Mouse (Mus musculus) layer of hippocampus, adult 18-20 months (tissue): ENCODE measurements around the gene Foxg1. TPM values are rescaled to one million over a fixed set of nuclear protein-coding genes. Genes with fewer than 3 reads are reported as not detected.

Experiments
- DNase-seq, 2 experiments: peaks; one replicate each; pipeline ENCODE4 v3.0.0; 2022; ENCODE audit warnings: low spot score in 2 of 2
- long read RNA-seq: library from polyadenylated mRNA; stranded (forward); transcript quantifications from one replicate; pipeline ENCODE4 v2.0.0, GENCODE M21; 2021
- total RNA-seq, 2 experiments: library from RNA; stranded (reverse); gene quantifications; 2 replicates each; pipeline ENCODE4 v1.2.3; 2021

Foxg1 gene
- 100 to 1,000 TPM; 147 to 152 TPM for total RNA-seq
- long read RNA-seq, transcript Foxg1-201 (2 exons, 2,941 nt), result minor isoform, 5 of 131 reads
- long read RNA-seq, transcript Foxg1-204 (1 exons, 3,973 nt), result major isoform, 122 of 131 reads
- long read RNA-seq, partial matches to known transcripts, result 0 of 131 reads
- long read RNA-seq, other reads (novel, unspliced or antisense), result 4 of 131 reads

DNA sequence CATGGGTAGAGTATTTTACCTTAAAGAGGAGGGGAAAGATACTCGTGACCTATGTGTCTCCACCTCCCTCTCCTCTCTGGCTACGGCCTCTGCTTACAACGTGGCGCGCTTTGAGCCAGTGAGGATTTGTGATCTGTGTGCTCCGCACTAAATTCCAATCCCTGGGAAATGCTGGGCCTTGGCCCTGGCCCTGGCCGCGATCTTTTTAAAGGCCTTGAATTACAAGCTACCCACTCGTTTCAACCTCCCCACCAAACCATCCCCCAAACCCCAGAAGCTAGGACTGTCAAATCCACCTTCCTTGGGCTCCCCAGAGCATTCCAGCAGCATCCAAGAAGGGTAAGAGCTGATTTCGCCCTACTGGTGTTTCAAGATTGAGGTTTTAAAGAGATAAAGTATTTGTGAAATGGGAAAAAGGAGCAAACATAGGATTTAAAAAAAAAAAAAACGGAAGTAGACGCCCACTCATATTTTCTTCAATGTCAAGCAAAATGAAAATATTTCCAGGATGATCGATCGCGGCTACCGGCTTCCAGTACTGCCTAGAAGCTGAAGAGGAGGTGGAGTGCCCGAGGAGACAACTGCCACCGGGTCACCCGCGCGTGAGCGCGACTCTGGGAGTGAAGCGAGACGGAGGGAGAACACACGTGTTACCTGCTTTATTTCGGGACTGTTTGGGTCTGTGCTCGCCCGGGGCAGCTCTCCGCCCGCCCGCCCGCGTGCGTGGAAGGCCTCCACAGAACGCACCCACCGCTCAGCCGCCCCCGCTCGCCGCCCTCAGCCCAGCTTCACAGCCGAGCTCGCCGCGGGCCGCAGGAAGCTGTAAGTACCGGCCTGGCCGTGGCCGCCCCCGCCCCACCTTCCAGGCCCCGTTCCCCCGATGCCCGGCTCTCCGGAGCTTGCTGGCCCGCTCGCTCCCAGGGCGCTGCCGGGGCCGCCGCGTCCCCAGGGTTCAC, at the start of gene Foxg1:
TSS of gene Foxg1 (plus strand) at position 96 of the 956 bp plus-strand sequence.
- peak in 1 of 2 experiments; percentile 76 for DNase-seq

DNA sequence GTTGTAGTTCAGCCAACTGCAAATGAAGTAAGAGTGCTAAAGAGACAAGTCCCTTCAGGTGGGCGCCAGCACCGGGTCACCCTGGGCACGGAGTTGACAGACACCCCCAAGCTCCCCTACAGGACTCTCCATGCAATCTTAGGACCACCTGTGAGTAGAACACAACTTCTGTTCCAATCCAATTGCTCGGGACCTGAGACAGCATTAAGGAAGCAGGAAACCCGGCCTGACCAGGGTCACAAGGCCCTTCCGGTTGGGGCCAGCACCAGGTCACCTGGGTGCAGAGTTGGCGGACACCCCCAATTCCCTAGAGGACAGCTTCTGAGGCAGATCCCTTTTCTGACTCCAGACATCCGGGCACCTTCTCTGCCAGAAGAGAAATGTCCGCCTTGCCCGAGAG, 32.8 kb upstream of the Foxg1 start:
- DNase-seq, result no peak

DNA sequence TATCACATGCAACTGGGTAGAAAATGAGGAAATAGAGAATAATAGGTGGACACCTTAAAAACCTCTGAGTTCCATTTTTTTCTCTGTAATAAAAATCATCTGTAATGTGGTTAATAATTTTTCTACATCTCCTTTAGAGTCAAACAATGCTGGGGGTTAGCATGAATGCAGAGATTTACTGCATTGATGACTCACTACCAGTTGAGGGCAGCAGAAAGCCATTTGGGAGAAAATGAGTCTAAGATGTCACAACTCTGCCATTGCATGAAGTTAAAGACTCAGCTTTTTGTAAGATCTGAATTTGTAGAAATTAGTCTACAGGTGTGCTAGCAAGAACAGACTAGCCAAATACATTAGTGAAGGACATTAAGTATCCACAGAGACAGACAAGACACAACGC, 13.5 kb upstream of the Foxg1 start:
- peak in 1 of 2 experiments; percentile 59 for DNase-seq

DNA sequence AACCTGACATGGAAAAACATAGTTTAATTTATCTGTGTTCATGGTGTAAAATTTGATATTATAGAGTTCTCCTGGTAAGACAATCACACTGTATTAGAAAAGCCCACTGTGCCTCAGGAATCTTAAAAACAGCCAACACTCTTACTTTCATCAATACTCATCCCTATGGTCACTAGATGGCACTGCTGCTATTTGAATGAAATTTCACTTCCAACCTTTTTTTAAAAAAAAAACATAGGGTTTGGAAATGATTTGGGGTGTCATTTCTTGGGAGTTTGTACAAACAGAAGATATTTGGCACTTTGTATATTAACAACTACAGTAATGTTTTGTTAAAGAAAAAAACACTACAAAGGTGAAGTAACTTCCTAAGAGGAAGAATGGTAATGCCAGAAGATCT, 10.3 kb upstream of the Foxg1 start:
- peak in 1 of 2 experiments; percentile 78 for DNase-seq

DNA sequence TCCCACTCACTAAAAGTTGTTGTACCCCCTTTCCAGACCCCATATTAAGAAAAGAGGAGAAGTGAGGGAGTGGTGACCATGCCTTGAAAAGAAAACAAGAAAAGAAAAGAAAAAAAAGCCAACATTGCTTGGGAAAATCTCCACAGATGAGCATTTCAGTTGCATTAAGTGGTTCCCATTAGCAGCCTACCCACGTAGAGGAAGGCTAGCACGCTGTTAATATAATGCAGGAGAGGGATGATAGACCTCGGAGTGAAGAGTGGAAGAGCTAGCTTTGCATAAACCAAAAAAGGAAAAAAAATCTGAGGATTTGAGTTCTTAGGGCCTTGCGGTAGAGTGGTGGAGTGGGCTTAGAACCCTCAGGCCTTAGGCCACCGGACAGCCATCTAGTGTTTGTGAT, 9.3 kb upstream of the Foxg1 start:
- DNase-seq, result no peak

DNA sequence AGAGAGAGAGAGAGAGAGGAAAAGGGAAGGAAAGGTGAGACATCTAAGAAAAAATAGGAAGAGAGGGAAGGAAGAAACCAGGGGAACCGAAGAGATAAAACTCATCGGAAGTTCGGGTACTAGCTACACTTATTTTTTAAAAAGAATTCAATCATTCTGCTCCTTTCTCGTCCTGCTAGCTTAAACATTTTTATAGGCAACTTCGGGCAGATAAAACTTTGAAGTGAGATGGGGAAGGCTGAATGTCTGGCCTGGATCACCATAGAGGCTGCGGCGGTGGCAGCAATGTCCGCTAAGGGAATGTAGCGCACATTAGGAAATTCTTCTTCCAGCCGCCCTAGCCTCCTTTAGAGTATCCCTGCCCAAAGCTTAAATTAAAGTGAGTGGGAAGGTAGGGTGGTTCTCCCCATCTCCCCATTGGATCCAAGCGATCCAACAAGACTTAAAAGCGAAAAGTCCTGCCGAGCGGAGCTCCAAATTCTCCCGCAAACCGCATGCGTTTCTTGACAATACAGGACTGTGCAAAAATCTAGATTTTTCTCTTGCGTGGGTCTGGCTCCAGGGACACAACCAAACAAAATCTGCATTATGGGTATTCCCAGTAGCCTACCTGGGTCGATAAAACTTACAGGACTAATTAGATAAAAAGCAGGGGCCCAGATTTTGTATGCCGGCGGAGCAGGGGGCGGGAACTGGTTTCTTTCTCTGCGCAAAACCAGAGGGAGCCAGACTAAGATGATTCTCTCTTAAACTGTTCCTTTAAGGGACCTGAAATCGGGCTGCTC, 8.4 kb upstream of the Foxg1 start:
- peak in 1 of 2 experiments; percentile 41 for DNase-seq

DNA sequence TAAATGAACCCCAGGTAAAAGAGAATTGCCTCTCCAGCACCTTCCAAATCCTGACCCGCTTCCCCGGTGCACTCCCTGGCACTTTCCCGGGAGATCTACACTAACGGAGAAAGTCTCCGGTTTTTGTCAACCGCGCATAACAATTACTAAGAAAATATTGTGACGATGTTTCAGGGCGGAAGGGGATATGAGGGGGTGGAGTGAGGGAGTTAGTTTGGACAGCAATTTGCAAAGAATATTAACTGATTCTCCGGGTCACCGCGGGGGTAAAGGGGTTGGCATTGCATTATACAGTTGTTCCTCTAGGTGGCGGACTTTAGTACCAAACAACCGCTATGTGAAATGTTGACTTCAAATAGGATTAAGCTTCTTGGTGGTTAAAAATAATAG, 7.9 kb upstream of the Foxg1 start:
- DNase-seq, result peak in 1 of 2 experiments; percentile 78

DNA sequence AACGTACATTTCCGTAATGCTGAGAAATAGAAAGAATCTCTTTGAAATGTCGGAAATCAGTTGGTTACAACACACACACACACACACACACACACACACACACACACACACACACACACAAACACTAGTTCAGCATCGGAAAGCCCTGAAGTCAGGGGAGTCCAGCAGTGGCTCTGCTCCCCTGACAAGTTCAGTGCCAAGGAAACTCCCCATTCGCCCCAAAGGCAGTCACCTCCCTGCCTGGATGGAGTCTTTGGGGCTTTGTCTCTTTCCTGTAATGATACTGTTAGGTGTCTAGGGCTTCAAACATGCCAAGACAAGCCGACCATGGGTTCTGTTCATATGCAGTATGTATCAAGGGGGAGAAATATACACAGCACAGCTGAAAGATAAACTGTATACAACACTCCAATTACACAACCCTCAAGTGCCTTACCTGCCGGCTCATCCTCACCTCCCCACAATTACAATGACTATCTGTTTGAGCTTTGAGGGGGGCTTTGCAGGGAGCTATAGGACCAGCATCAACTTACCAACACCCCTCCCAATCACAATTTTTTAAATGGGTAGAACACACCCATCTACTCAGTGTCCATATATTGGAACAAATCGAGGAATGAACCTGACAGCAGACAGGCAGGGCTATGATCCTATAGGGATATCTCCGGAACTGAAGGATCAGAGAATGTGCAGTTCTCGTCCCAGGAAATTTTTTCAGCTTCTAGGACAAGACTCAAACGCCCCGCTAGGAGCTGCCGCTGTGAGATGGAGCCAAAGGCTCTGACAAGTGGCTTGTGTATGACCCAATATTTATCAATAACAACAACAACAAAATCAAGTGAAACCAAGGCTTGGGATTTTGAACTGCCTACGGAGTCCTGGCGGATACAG, 6.8 kb upstream of the Foxg1 start:
- DNase-seq, result peak in 1 of 2 experiments; percentile 47

DNA sequence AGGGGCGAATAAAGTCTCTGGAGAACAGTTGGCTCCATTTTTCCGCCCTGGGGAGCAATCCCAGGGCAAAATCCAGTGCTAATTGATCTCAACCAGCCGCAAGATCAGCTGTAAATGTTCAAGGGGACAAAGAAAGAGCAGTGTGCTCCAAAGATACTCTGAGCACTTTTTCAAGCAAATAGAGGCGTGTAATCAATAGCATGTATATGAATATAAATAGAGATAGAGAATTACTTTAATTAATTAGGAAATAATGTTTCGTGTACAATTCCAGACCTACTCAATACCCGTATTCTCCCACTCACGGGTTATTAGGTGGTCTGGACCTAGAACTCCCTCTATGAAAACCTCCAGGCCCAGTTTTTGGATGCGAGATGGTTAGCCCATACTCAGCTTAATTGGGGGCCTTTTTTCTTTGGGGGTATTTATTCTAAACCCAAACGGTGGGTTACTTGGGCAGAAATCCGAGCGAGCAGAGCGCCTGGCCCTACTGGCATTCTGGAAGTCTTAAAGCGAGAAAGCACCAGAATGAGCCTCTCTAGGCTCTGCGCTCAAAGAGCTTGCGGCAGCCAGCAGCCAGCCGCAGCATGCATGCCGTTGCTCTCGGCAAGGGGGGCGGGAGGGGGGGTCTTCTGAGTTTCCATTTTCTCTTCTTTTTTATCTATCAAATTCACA, 6.0 kb upstream of the Foxg1 start:
- DNase-seq, result peak in 1 of 2 experiments; percentile 44

DNA sequence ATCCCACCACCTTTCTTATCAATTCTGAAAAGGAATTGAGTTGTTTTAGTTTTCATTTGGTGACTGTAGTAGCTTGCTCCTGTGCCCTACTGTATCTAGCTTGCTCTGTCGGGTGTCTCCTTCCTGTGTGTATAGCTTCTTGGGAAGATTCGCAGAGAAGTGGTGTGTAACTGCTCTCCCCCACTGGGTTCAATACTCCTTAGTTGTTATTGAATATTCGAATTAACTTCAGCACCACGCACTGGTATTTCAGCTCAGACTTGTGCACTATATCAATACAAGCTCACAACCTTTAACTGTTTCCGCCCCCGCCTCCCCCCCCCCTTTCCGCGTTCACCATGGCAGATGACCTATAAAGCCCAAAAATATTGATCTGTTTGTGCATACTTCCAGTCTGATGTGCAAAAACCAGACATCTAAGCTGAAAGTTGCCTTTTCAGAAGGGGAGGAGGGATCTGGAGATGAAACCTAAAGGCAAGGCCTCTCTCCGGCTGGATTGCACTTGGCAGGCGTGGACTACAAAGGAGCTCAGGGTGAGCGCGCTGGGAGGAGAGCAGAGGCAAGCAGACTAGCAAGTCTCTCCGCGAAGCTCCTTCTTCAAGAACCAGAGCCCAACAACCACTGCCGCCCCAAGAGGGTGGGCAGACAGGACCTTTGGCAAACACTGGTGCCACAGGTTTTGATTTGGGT, 5.0 kb upstream of the Foxg1 start:
- peak in 1 of 2 experiments; percentile 74 for DNase-seq

DNA sequence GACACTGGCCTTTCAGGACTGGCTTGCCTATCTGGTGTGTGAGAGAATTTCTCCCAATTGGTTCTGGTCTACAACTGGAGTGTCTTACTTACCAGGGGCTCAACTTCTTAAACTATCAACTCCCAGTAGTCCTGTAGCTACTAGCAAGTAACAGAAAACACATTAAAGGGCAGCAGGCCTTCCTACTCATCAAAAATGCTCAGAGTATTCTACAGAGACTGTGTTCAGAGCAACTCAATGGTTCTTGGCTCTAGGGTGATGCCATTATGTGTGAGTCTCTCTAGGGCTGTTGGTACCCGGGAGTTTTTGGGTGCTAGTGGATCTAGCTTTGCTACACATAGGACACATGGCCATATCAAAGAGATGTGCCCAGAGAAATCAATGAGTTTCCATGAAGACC, 3.5 kb upstream of the Foxg1 start:
- DNase-seq, result peak in 1 of 2 experiments; percentile 55

DNA sequence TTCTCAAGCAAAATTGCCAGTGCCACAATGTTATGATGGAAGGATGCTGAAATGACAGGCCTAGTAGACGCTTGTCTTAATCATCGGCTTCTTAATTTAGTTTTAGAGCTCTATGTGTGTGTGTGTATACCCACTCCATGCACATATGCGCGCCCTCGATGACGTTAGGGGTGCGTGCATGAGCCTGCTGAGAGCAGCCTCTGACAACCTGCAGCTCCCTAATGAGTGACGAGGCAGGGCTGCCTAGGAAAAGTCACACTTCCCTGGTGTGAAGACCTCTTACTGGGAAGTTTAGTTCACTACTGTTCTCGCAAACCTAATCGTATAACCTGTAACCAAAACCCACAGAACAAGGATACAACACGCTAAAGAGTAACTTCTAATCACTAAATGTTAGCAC, 3.0 kb upstream of the Foxg1 start:
- DNase-seq, result peak in 1 of 2 experiments; percentile 68

DNA sequence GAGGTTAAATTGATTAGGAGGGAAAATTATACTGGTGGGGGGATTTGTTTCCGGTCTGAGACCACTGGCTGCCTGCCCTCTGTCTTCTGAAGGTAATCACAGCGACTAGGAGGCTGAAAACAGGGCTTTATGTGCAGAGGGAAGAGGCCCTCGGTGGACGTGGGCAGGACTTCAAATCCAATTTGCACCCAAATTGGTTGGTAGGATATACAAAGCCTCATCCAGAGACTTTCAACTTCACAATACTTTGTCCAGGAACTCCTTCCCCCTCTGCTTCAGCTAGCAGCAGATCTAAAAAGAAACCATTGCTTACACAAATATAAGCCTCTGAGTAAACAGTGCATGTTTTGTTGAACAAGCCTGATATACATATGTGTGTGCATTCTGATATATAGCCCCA, 2.0 kb upstream of the Foxg1 start:
- DNase-seq, result no peak

DNA sequence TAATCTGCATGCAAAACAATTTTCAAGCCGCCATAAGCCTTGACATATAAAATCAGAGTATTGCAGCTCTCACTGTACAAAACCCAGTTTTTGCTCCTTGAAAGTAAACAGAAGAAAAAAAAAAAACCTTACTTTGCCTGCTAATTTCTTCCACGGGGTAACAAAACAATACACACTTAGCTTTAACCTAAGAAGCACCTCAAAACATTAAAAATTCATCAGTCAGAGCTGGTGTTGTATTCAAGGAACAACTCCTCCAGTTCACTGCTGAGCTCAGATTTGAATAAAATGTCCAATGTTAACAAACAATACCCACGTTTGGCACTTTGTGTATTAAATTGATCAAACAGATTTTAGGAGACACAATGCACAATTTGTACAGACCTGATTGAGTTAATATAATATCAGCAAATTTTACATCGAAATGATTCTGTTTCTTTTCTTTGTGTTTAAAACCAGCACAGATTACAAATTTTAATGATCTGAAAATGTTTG, 1.4 kb upstream of the Foxg1 start:
- no peak for DNase-seq

DNA sequence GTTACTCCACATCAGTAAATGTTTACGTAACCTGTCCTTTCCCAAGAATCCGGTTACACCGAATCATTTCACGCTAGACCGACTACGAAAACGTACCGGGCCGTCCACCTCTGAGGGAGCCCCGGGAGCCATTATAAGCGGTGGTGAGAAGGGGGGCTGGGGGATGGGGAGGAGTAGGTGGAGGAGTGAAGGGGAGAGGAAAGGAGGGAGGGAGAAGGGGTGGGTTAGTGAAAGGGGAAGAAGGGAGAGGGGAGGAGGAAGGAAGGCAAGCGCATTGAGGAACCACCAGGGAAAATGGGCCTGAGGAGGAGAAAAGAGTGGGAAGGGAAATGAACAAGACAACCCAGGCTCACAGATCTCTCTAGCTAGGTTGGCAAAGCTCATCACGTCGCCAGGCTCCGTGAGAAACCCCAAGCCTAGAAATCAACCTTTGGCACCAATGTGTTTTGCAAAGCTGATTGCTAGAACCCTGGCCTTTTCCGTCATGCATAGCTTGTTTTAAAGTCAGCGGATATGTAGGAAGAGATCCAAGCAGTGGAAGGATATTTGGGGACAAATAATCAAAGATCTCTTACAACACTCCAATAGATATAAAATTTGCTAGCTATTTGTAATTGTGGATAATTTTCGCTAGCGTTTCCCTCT, 617 bp upstream of the Foxg1 start:
- DNase-seq, result peak in 1 of 2 experiments; percentile 67

DNA sequence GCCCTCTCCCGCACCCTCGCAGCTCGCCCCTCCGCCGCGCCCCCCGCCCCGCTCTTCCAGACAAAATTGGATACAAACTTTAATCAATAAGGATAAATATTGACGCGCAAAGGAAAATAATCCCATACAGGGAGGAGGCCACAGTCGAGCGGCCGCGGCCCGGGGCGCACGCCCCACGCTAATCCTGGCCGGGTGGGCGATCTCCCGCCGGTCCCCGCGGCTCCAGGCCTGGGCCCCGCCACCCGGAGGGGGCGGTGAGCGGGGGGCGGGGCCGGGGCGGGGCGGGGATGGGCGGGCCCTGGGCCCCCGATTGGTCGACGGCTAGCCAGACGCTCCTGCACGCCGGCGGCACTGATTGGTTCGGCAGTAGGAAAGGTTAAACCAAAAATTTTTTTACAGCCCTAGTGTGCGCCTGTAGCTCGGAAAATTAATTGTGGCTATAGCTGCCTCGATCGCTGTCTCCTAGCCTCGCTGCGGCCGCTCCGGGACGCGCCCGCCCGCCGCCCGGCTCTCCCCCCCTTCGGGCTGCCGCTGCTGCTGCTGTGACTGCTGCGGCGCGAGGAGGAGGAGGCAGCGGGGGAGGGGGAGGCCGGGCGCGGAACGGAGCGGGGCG, 1.2 kb downstream of the Foxg1 start:
- DNase-seq, result peak; percentile 90 to 94

DNA sequence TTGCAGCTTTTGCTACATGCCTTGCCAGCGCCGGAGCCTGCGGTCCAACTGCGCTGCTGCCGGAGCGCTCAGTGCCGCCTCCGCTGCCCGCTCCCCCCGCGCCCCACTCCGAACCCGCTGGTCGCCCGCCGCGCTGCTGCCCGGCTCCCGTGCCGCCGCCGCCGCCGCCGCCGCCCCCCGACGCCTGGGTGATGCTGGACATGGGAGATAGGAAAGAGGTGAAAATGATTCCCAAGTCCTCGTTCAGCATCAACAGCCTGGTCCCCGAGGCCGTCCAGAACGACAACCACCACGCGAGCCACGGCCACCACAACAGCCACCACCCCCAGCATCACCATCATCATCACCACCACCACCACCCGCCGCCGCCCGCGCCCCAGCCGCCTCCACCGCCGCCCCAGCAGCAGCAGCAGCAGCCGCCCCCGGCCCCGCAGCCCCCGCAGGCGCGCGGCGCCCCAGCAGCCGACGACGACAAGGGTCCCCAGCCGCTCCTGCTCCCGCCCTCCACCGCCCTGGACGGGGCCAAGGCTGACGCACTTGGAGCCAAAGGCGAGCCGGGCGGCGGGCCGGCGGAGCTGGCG, 1.9 kb downstream of the Foxg1 start:
- peak in 1 of 2 experiments; percentile 47 for DNase-seq
